Mouse (Mus musculus): ENCODE data around the gene Gemin8. TPM values are rescaled to one million over a fixed set of nuclear protein-coding genes. Genes with fewer than 3 reads are reported as not detected.

Gene Gemin8
- polyA plus RNA-seq, 1 experiment from 2014 or later, result 14.0 TPM

- no peak overlapping the region for H3K4me2 ChIP-seq (ENCODE audit: low read depth, severe bottlenecking)
- H3K4me3 ChIP-seq (ENCODE audit: low read depth, low read length), result no peak overlapping the region
- H3K4me1 ChIP-seq (ENCODE audit: control insufficient read depth, insufficient read depth, low read length), result no peaks in the 10 kb centered on the region
- H3K9ac ChIP-seq (ENCODE audit: low read length), result no peak overlapping the region
- H3K27ac ChIP-seq (replicated peaks; ENCODE audit: low read depth, low read length), result no peak overlapping the region
- DNase-seq (ENCODE audit: low spot score), result no peak
- 0 out of 2 replicates have a peak, but pooled peaks cover 2% of the 10 kb centered on the region for H3K27me3 ChIP-seq (ENCODE audit: control insufficient read depth, insufficient read depth, low read length)
- ATAC-seq (ENCODE audit: insufficient number of reproducible peaks, low FRiP score, low TSS enrichment, low read depth), result no peak
- H3K36me3 ChIP-seq (ENCODE audit: control insufficient read depth, insufficient read depth, low read length), result no peaks in the 10 kb centered on the region
- H3K9me3 ChIP-seq (ENCODE audit: control insufficient read depth, low read length), result no peaks in the 10 kb centered on the region
- WGBS, result 77% methylated on average over 6 of the region's 6 CpGs
Observed at GRCm38 (mm10) chrX:166216248-166216647, 46.0 kb downstream of the Gemin8 start.

GRCm38 (mm10) chrX:166216720-166217119 is 46.5 kb downstream of the Gemin8 start:
- 86% methylated on average over 8 of the region's 8 CpGs for WGBS
- Histone ChIP-seq H3K9ac (ENCODE audit: low read length) (no peak overlapping the region), H3K27me3 (ENCODE audit: control insufficient read depth, insufficient read depth, low read length) (0 out of 2 replicates have a peak, but pooled peaks cover 2% of the 10 kb centered on the region), H3K9me3 (ENCODE audit: control insufficient read depth, low read length) (no peaks in the 10 kb centered on the region), H3K27ac (replicated peaks; ENCODE audit: low read depth, low read length) (no peak overlapping the region), H3K4me3 (ENCODE audit: low read depth, low read length) (no peak overlapping the region), H3K4me2 (ENCODE audit: low read depth, severe bottlenecking) (no peak overlapping the region), H3K36me3 (ENCODE audit: control insufficient read depth, insufficient read depth, low read length) (no peaks in the 10 kb centered on the region), H3K4me1 (ENCODE audit: control insufficient read depth, insufficient read depth, low read length) (no peaks in the 10 kb centered on the region)
- no peak for DNase-seq (ENCODE audit: low spot score)
- ATAC-seq (ENCODE audit: insufficient number of reproducible peaks, low FRiP score, low TSS enrichment, low read depth), result no peak

- Histone ChIP-seq H3K36me3 (ENCODE audit: control insufficient read depth, insufficient read depth, low read length) (no peaks in the 10 kb centered on the region), H3K4me3 (ENCODE audit: low read depth, low read length) (no peak overlapping the region), H3K27ac (replicated peaks; ENCODE audit: low read depth, low read length) (no peak overlapping the region), H3K9ac (ENCODE audit: low read length) (no peak overlapping the region), H3K4me1 (ENCODE audit: control insufficient read depth, insufficient read depth, low read length) (no peaks in the 10 kb centered on the region), H3K4me2 (ENCODE audit: low read depth, severe bottlenecking) (no peak overlapping the region), H3K9me3 (ENCODE audit: control insufficient read depth, low read length) (no peaks in the 10 kb centered on the region), H3K27me3 (ENCODE audit: control insufficient read depth, insufficient read depth, low read length) (no peaks in the 10 kb centered on the region)
- DNase-seq (ENCODE audit: low spot score) (no peak), ATAC-seq (ENCODE audit: insufficient number of reproducible peaks, low FRiP score, low TSS enrichment, low read depth) (no peak)
- 61% methylated on average over 5 of the region's 5 CpGs for WGBS
Observed at GRCm38 (mm10) chrX:166219331-166219730, 49.1 kb downstream of the Gemin8 start.

GRCm38 (mm10) chrX:166226856-166227255 is 56.6 kb downstream of the Gemin8 start:
- H3K27me3 ChIP-seq (ENCODE audit: control insufficient read depth, insufficient read depth, low read length), result 0 out of 2 replicates have a peak, but pooled peaks cover 5% of the 10 kb centered on the region
- 89% methylated on average over 5 of the region's 5 CpGs for WGBS
- no peak overlapping the region for H3K4me3 ChIP-seq (ENCODE audit: low read depth, low read length)
- H3K4me1 ChIP-seq (ENCODE audit: control insufficient read depth, insufficient read depth, low read length), result no peaks in the 10 kb centered on the region
- ATAC-seq (ENCODE audit: insufficient number of reproducible peaks, low FRiP score, low TSS enrichment, low read depth), result no peak
- no peak overlapping the region for H3K4me2 ChIP-seq (ENCODE audit: low read depth, severe bottlenecking)
- no peaks in the 10 kb centered on the region for H3K9me3 ChIP-seq (ENCODE audit: control insufficient read depth, low read length)
- no peak for DNase-seq (ENCODE audit: low spot score)
- no peaks in the 10 kb centered on the region for H3K36me3 ChIP-seq (ENCODE audit: control insufficient read depth, insufficient read depth, low read length)
- no peak overlapping the region for H3K9ac ChIP-seq (ENCODE audit: low read length)
- H3K27ac ChIP-seq (replicated peaks; ENCODE audit: low read depth, low read length), result no peak overlapping the region

- H3K9me3 ChIP-seq (ENCODE audit: control insufficient read depth, low read length), result no peaks in the 10 kb centered on the region
- no peak overlapping the region for H3K4me2 ChIP-seq (ENCODE audit: low read depth, severe bottlenecking)
- H3K9ac ChIP-seq (ENCODE audit: low read length), result no peak overlapping the region
- ATAC-seq (ENCODE audit: insufficient number of reproducible peaks, low FRiP score, low TSS enrichment, low read depth) (no peak), DNase-seq (ENCODE audit: low spot score) (no peak)
- no peaks in the 10 kb centered on the region for H3K4me1 ChIP-seq (ENCODE audit: control insufficient read depth, insufficient read depth, low read length)
- H3K27me3 ChIP-seq (ENCODE audit: control insufficient read depth, insufficient read depth, low read length), result 0 out of 2 replicates have a peak, but pooled peaks cover 5% of the 10 kb centered on the region
- H3K36me3 ChIP-seq (ENCODE audit: control insufficient read depth, insufficient read depth, low read length), result no peaks in the 10 kb centered on the region
- H3K4me3 ChIP-seq (ENCODE audit: low read depth, low read length), result no peak overlapping the region
- no peak overlapping the region for H3K27ac ChIP-seq (replicated peaks; ENCODE audit: low read depth, low read length)
- WGBS, result 75% methylated on average over 3 of the region's 3 CpGs
Observed at GRCm38 (mm10) chrX:166229750-166230149, 59.5 kb downstream of the Gemin8 start.

GRCm38 (mm10) chrX:166230515-166231267 is 60.4 kb downstream of the Gemin8 start:
- Histone ChIP-seq H3K4me1 (ENCODE audit: control insufficient read depth, insufficient read depth, low read length) (no peaks in the 10 kb centered on the region), H3K36me3 (ENCODE audit: control insufficient read depth, insufficient read depth, low read length) (no peaks in the 10 kb centered on the region), H3K4me3 (ENCODE audit: low read depth, low read length) (no peak overlapping the region), H3K9me3 (ENCODE audit: control insufficient read depth, low read length) (no peaks in the 10 kb centered on the region), H3K9ac (ENCODE audit: low read length) (no peak overlapping the region), H3K27me3 (ENCODE audit: control insufficient read depth, insufficient read depth, low read length) (0 out of 2 replicates have a peak, but pooled peaks cover 5% of the 10 kb centered on the region), H3K4me2 (ENCODE audit: low read depth, severe bottlenecking) (no peak overlapping the region), H3K27ac (replicated peaks; ENCODE audit: low read depth, low read length) (no peak overlapping the region)
- no peak for ATAC-seq (ENCODE audit: insufficient number of reproducible peaks, low FRiP score, low TSS enrichment, low read depth)
- no peak for DNase-seq (ENCODE audit: low spot score)
- 95% methylated on average over 6 of the region's 6 CpGs for WGBS

- WGBS, result 64% methylated on average over 2 of the region's 2 CpGs
- Histone ChIP-seq H3K4me3 (ENCODE audit: low read depth, low read length) (no peak overlapping the region), H3K4me1 (ENCODE audit: control insufficient read depth, insufficient read depth, low read length) (no peaks in the 10 kb centered on the region), H3K9ac (ENCODE audit: low read length) (no peak overlapping the region), H3K4me2 (ENCODE audit: low read depth, severe bottlenecking) (no peak overlapping the region), H3K27me3 (ENCODE audit: control insufficient read depth, insufficient read depth, low read length) (peaks cover 14% of the 10 kb centered on the region), H3K36me3 (ENCODE audit: control insufficient read depth, insufficient read depth, low read length) (no peaks in the 10 kb centered on the region), H3K9me3 (ENCODE audit: control insufficient read depth, low read length) (no peaks in the 10 kb centered on the region), H3K27ac (replicated peaks; ENCODE audit: low read depth, low read length) (no peak overlapping the region)
- ATAC-seq (ENCODE audit: insufficient number of reproducible peaks, low FRiP score, low TSS enrichment, low read depth) (no peak), DNase-seq (ENCODE audit: low spot score) (no peak)
Observed at GRCm38 (mm10) chrX:166236131-166236530, 65.9 kb downstream of the Gemin8 start.

GRCm38 (mm10) chrX:166238831-166239460 is 68.7 kb downstream of the Gemin8 start, which contains the start of gene Gpm6b:
Gene Gpm6b (plus strand): TSS chrX:166238911.
- Histone ChIP-seq H3K27me3 (ENCODE audit: control insufficient read depth, insufficient read depth, low read length) (peaks cover 14% of the 10 kb centered on the region), H3K4me1 (ENCODE audit: control insufficient read depth, insufficient read depth, low read length) (no peaks in the 10 kb centered on the region), H3K9ac (ENCODE audit: low read length) (peak within 1 kb of the TSS; percentile 47), H3K4me3 (ENCODE audit: low read depth, low read length) (peak within 1 kb of the TSS; percentile 48), H3K4me2 (ENCODE audit: low read depth, severe bottlenecking) (peak within 1 kb of the TSS; percentile 86), H3K36me3 (ENCODE audit: control insufficient read depth, insufficient read depth, low read length) (no peaks in the 10 kb centered on the region), H3K9me3 (ENCODE audit: control insufficient read depth, low read length) (no peaks in the 10 kb centered on the region), H3K27ac (replicated peaks; ENCODE audit: low read depth, low read length) (no peak within 1 kb of the TSS)
- ATAC-seq (ENCODE audit: insufficient number of reproducible peaks, low FRiP score, low TSS enrichment, low read depth) (peak; percentile 88), DNase-seq (ENCODE audit: low spot score) (peak; percentile 57)
- 33% methylated on average over 61 of the region's 63 CpGs for WGBS
